Mouse (Mus musculus) liver, embryonic 14 days (tissue): Measurements from ENCODE around the gene Glra2. TPM values are rescaled to one million over a fixed set of nuclear protein-coding genes. Genes with fewer than 3 reads are reported as not detected.

ENCODE experiments used
- polyA plus RNA-seq: library from polyadenylated mRNA; depleted of rRNA; stranded (reverse); fragments of >200 nt; gene quantifications from 2 replicates; pipeline ENCODE4 v1.2.3, GENCODE M21; 2012; rRNA removed

The Glra2 gene
- not detected in 2 replicates for polyA plus RNA-seq

GRCm38 (mm10) chrX:165326939-165327698 is at the start of gene Glra2:
Gene Glra2 (minus strand): TSS chrX:165327393.

